Mouse (Mus musculus) heart, embryonic 16.5 days (tissue): ENCODE measurements around the gene Rbfox2. TPM values are rescaled to one million over a fixed set of nuclear protein-coding genes. Genes with fewer than 3 reads are reported as not detected.

Experiments used
- ATAC-seq: fragments of 200-750 bp; cut with Nextera tagmentation; replicated peaks from 2 replicates; pipeline ENCODE4 v1.8.0; 2017; ENCODE audit warnings: moderate number of reproducible peaks; ENCODE audit not compliant: insufficient read depth, low FRiP score; ENCODE audit errors: extremely low read depth
- H3K27ac ChIP-seq: fragments of 300-500 bp; sonication (generic); 2 replicates; pipeline ENCODE4 v1.5.1; 2014; ENCODE audit warnings: mild to moderate bottlenecking, low read length, control low read depth, moderate library complexity
- H3K27me3 ChIP-seq: fragments of 300-500 bp; sonication (generic); 2 replicates; pipeline ENCODE4 v1.6.1; 2014; ENCODE audit warnings: low read length, mixed read lengths; ENCODE audit not compliant: control insufficient read depth, insufficient read depth
- H3K36me3 ChIP-seq: fragments of 300-500 bp; sonication (generic); 2 replicates; pipeline ENCODE4 v1.6.1; 2014; ENCODE audit not compliant: control insufficient read depth, insufficient read depth
- H3K4me1 ChIP-seq: fragments of 300-500 bp; sonication (generic); 2 replicates; pipeline ENCODE4 v1.6.1; 2014; ENCODE audit warnings: low read length, mixed read lengths; ENCODE audit not compliant: control insufficient read depth, insufficient read depth
- H3K4me2 ChIP-seq: fragments of 300-500 bp; sonication (generic); 2 replicates; pipeline ENCODE4 v1.6.1; 2014; ENCODE audit warnings: low read depth, mild to moderate bottlenecking, control low read depth, low read length
- H3K4me3 ChIP-seq: fragments of 300-500 bp; sonication (generic); 2 replicates; pipeline ENCODE4 v1.5.1; 2014; ENCODE audit warnings: mild to moderate bottlenecking, control low read depth, low read length
- H3K9ac ChIP-seq: fragments of 300-500 bp; sonication (generic); 2 replicates; pipeline ENCODE4 v1.6.1; 2014; ENCODE audit warnings: low read length, control low read depth
- H3K9me3 ChIP-seq: fragments of 300-500 bp; sonication (generic); replicated peaks from 2 replicates; pipeline ENCODE4 v1.6.1; 2016; ENCODE audit warnings: low read length; ENCODE audit not compliant: control insufficient read depth
- WGBS: fragments of 180-500 bp; shearing (Covaris S2); extraction: QIAGEN DNeasy Blood & Tissue Kit; methylation state at CpG from one replicate; pipeline ENCODE4 v1.1.7; 2014; 5-methylcytosine and 5-hydroxymethylcytosine counted together
- polyA plus RNA-seq: library from polyadenylated mRNA; unstranded; fragments of >200 nt; fragmentation: Nextera tagmentation; extraction: Ambion mirVana; gene quantifications from 2 replicates; pipeline ENCODE4 v1.2.1, GENCODE M21; 2015

The Rbfox2 gene
- polyA plus RNA-seq, 1 experiment from 2014 or later: 61.8 TPM

GRCm38 (mm10) chr15:77212217-77212757 lies 94.5 kb downstream of the Rbfox2 start:
- H3K4me2 ChIP-seq: peak overlapping the region; percentile 33
- WGBS: 27% methylated on average over 4 of the region's 4 CpGs
- no peaks in the 10 kb centered on the region for H3K27me3 ChIP-seq
- H3K4me1 ChIP-seq: peaks cover 66% of the 10 kb centered on the region
- no peaks in the 10 kb centered on the region for H3K36me3 ChIP-seq
- no peak overlapping the region for H3K4me3 ChIP-seq
- ATAC-seq: no peak
- H3K9ac ChIP-seq: peak overlapping the region; percentile 42
- no peaks in the 10 kb centered on the region for H3K9me3 ChIP-seq
- peak overlapping the region; percentile 94 for H3K27ac ChIP-seq

- Histone ChIP-seq H3K4me2 (no peak overlapping the region), H3K9ac (no peak overlapping the region), H3K4me1 (peaks cover 53% of the 10 kb centered on the region), H3K9me3 (no peaks in the 10 kb centered on the region), H3K27ac (no peak overlapping the region), H3K36me3 (no peaks in the 10 kb centered on the region), H3K4me3 (no peak overlapping the region), H3K27me3 (no peaks in the 10 kb centered on the region)
- no peak for ATAC-seq
- 54% methylated on average over 5 of the region's 5 CpGs for WGBS
These were observed 99.8 kb downstream of the Rbfox2 start for GRCm38 (mm10) chr15:77206996-77207395.

- Histone ChIP-seq H3K4me3 (no peak overlapping the region), H3K9ac (no peak overlapping the region), H3K36me3 (no peaks in the 10 kb centered on the region), H3K4me1 (peaks cover 51% of the 10 kb centered on the region), H3K27me3 (no peaks in the 10 kb centered on the region), H3K27ac (peak overlapping the region; percentile 2), H3K9me3 (no peaks in the 10 kb centered on the region), H3K4me2 (no peak overlapping the region)
- WGBS: 47% methylated on average over 7 of the region's 7 CpGs
- ATAC-seq: no peak
These were observed 101.9 kb downstream of the Rbfox2 start for GRCm38 (mm10) chr15:77204951-77205350.

- WGBS: 23% methylated on average over 14 of the region's 14 CpGs
- peak overlapping the region; percentile 74 for H3K9ac ChIP-seq
- H3K36me3 ChIP-seq: no peaks in the 10 kb centered on the region
- peak overlapping the region; percentile 48 for H3K4me3 ChIP-seq
- peak; percentile 82 for ATAC-seq
- H3K4me1 ChIP-seq: peaks cover 43% of the 10 kb centered on the region
- no peaks in the 10 kb centered on the region for H3K27me3 ChIP-seq
- H3K9me3 ChIP-seq: no peaks in the 10 kb centered on the region
- H3K4me2 ChIP-seq: peak overlapping the region; percentile 60
- peak overlapping the region; percentile 97 for H3K27ac ChIP-seq
These were observed 103.4 kb downstream of the Rbfox2 start for GRCm38 (mm10) chr15:77203255-77203981.

- Histone ChIP-seq H3K4me2 (peak overlapping the region; percentile 60), H3K4me3 (peak overlapping the region; percentile 48), H3K27ac (peak overlapping the region; percentile 97), H3K9ac (peak overlapping the region; percentile 74), H3K27me3 (no peaks in the 10 kb centered on the region), H3K36me3 (no peaks in the 10 kb centered on the region), H3K4me1 (peaks cover 43% of the 10 kb centered on the region), H3K9me3 (no peaks in the 10 kb centered on the region)
- WGBS: 32% methylated on average over 3 of the region's 3 CpGs
- ATAC-seq: 0 out of 2 replicates have a peak, but pooled peaks have one; percentile 23
These were observed 103.9 kb downstream of the Rbfox2 start for GRCm38 (mm10) chr15:77202881-77203254.

GRCm38 (mm10) chr15:77202223-77202622 lies 104.6 kb downstream of the Rbfox2 start:
- WGBS: 10% methylated on average over 2 of the region's 2 CpGs
- Histone ChIP-seq H3K27me3 (no peaks in the 10 kb centered on the region), H3K36me3 (no peaks in the 10 kb centered on the region), H3K9ac (peak overlapping the region; percentile 56), H3K9me3 (no peaks in the 10 kb centered on the region), H3K4me1 (peaks cover 43% of the 10 kb centered on the region), H3K4me3 (peak overlapping the region; percentile 39), H3K4me2 (peak overlapping the region; percentile 59), H3K27ac (peak overlapping the region; percentile 88)
- ATAC-seq: no peak

GRCm38 (mm10) chr15:77196827-77197226 lies 110.0 kb downstream of the Rbfox2 start:
- H3K9me3 ChIP-seq: no peaks in the 10 kb centered on the region
- WGBS: 48% methylated on average over 5 of the region's 5 CpGs
- H3K4me2 ChIP-seq: no peak overlapping the region
- H3K36me3 ChIP-seq: no peaks in the 10 kb centered on the region
- no peaks in the 10 kb centered on the region for H3K27me3 ChIP-seq
- H3K9ac ChIP-seq: no peak overlapping the region
- ATAC-seq: no peak
- peaks cover 37% of the 10 kb centered on the region for H3K4me1 ChIP-seq
- H3K4me3 ChIP-seq: no peak overlapping the region
- peak overlapping the region; percentile 21; the same call in 1 of the 2 replicates for H3K27ac ChIP-seq

GRCm38 (mm10) chr15:77196001-77196400 lies 110.8 kb downstream of the Rbfox2 start:
- Histone ChIP-seq H3K36me3 (no peaks in the 10 kb centered on the region), H3K9ac (no peak overlapping the region), H3K9me3 (no peaks in the 10 kb centered on the region), H3K4me1 (peaks cover 33% of the 10 kb centered on the region), H3K27me3 (no peaks in the 10 kb centered on the region), H3K4me3 (no peak overlapping the region), H3K4me2 (no peak overlapping the region), H3K27ac (no peak overlapping the region)
- ATAC-seq: no peak
- 66% methylated on average over 2 of the region's 2 CpGs for WGBS

GRCm38 (mm10) chr15:77192154-77192935 lies 114.5 kb downstream of the Rbfox2 start:
- H3K27me3 ChIP-seq: no peaks in the 10 kb centered on the region
- ATAC-seq: no peak
- peak overlapping the region; percentile 54 for H3K9ac ChIP-seq
- H3K36me3 ChIP-seq: no peaks in the 10 kb centered on the region
- peak overlapping the region; percentile 21; the same call in 1 of the 2 replicates for H3K4me2 ChIP-seq
- H3K27ac ChIP-seq: peak overlapping the region; percentile 28
- 46% methylated on average over 14 of the region's 14 CpGs for WGBS
- H3K4me3 ChIP-seq: no peak overlapping the region
- peaks cover 35% of the 10 kb centered on the region for H3K4me1 ChIP-seq
- H3K9me3 ChIP-seq: no peaks in the 10 kb centered on the region
